21 mouse cellular contexts compared by ENCODE assay signal in genomic region chr11:84121051-84121956, GRCm38 (mm10). TPM values are rescaled to one million over a fixed set of nuclear protein-coding genes. Genes with fewer than 3 reads are reported as not detected.
DNase-seq lines count a peak whose midpoint lies in the region; ATAC-seq and TF ChIP-seq lines count a peak whose summit lies in the region.
"Had no signal": no experiment of that assay in that cellular context is flagged by ENCODE, and none has a peak within 500 bp of the region (broad histone marks: within the 10 kb centered on the region; RNA-seq: fewer than 3 reads in every experiment).

No protein-coding gene starts in this region.

- TF ChIP-seq EP300 in stomach, postnatal 0 days (optimal IDR thresholded peaks at IDR 0.05): no peak

- no peak overlapping the region for H3K4me2 ChIP-seq in liver, embryonic 15.5 days
- H3K4me2 ChIP-seq in midbrain, embryonic 14.5 days (ENCODE audit: low read length): no peak overlapping the region
- H3K4me2 ChIP-seq in midbrain, embryonic 13.5 days (replicated peaks): no peak overlapping the region
- no peak overlapping the region for H3K4me2 ChIP-seq in stomach, postnatal 0 days (replicated peaks; ENCODE audit: low read depth)
- H3K4me2 ChIP-seq in forebrain, embryonic 11.5 days (ENCODE audit: low read depth, low read length, severe bottlenecking): no peak overlapping the region
- H3K4me2 ChIP-seq: forebrain, embryonic 13.5 days; heart, embryonic 11.5 days had no signal

- peaks cover 62% of the 10 kb centered on the region for H3K36me3 ChIP-seq in liver, embryonic 15.5 days (replicated peaks)
- peaks cover 81% of the 10 kb centered on the region for H3K36me3 ChIP-seq in midbrain, embryonic 14.5 days (ENCODE audit: control insufficient read depth, insufficient read depth, low read length)
- peaks cover 78% of the 10 kb centered on the region for H3K36me3 ChIP-seq in midbrain, embryonic 13.5 days
- H3K36me3 ChIP-seq in stomach, postnatal 0 days (ENCODE audit: control insufficient read depth, insufficient read depth, low read length): peaks cover 20% of the 10 kb centered on the region
- peaks cover 98% of the 10 kb centered on the region for H3K36me3 ChIP-seq in forebrain, embryonic 10.5 days (replicated peaks)
- H3K36me3 ChIP-seq in forebrain, embryonic 11.5 days (ENCODE audit: control insufficient read depth, insufficient read depth, low read length): peaks cover 9% of the 10 kb centered on the region; the same call in 1 of the 2 replicates

- peak; percentile 37; the same call in 1 of the 2 replicates for ATAC-seq in liver, embryonic 15.5 days (ENCODE audit: insufficient read depth)
- ATAC-seq in midbrain, embryonic 14.5 days (ENCODE audit: low FRiP score, low TSS enrichment): no peak
- no peak for ATAC-seq in midbrain, embryonic 13.5 days
- peak; percentile 84 for ATAC-seq in stomach, postnatal 0 days (ENCODE audit: low FRiP score, low TSS enrichment)
- ATAC-seq in forebrain, embryonic 11.5 days (replicated peaks; ENCODE audit: low FRiP score): no peak
- ATAC-seq: forebrain, embryonic 13.5 days; hindbrain, postnatal 0 days had no signal

- H3K9ac ChIP-seq in liver, embryonic 15.5 days: no peak overlapping the region
- H3K9ac ChIP-seq in midbrain, embryonic 14.5 days (replicated peaks; ENCODE audit: low read length): no peak overlapping the region
- no peak overlapping the region for H3K9ac ChIP-seq in midbrain, embryonic 13.5 days (replicated peaks)
- H3K9ac ChIP-seq in stomach, postnatal 0 days (ENCODE audit: low read length): no peak overlapping the region
- H3K9ac ChIP-seq in forebrain, embryonic 11.5 days (ENCODE audit: low read length): no peak overlapping the region
- H3K9ac ChIP-seq: forebrain, embryonic 13.5 days had no signal

- DNase-seq in liver: no peak
- peak; percentile 2 for DNase-seq in midbrain, embryonic 14.5 days
- peak; percentile 31 for DNase-seq in stomach, postnatal 0 days (ENCODE audit: low spot score)
- DNase-seq in forebrain, embryonic 10.5 days (ENCODE audit: extremely low spot score, low spot score): no peak
- no peak for DNase-seq in forebrain, embryonic 11.5 days (ENCODE audit: low spot score)
- DNase-seq: adrenal gland, adult 8-10 months; cerebellum, adult 8-10 months; gastrocnemius, postnatal 25 days; kidney, adult 2 months; kidney, postnatal 36 days; spleen, adult 18-20 months; thymus, postnatal 25 days had no signal

- no peaks in the 10 kb centered on the region for H3K27me3 ChIP-seq in liver, embryonic 15.5 days
- H3K27me3 ChIP-seq in midbrain, embryonic 14.5 days (ENCODE audit: control insufficient read depth, insufficient read depth, low read length): no peaks in the 10 kb centered on the region
- H3K27me3 ChIP-seq in midbrain, embryonic 13.5 days: no peaks in the 10 kb centered on the region
- H3K27me3 ChIP-seq in stomach, postnatal 0 days (ENCODE audit: control insufficient read depth, insufficient read depth, low read length): no peaks in the 10 kb centered on the region
- H3K27me3 ChIP-seq in forebrain, embryonic 10.5 days (ENCODE audit: poor library complexity, severe bottlenecking): no peaks in the 10 kb centered on the region
- no peaks in the 10 kb centered on the region for H3K27me3 ChIP-seq in forebrain, embryonic 11.5 days (ENCODE audit: control insufficient read depth, insufficient read depth, low read length)
- H3K27me3 ChIP-seq: forebrain, embryonic 13.5 days; megakaryocyte, embryonic 14.5 days had no signal

- no peaks in the 10 kb centered on the region for H3K9me3 ChIP-seq in liver, embryonic 15.5 days (replicated peaks)
- H3K9me3 ChIP-seq in midbrain, embryonic 14.5 days (ENCODE audit: control insufficient read depth, low read length): no peaks in the 10 kb centered on the region
- H3K9me3 ChIP-seq in midbrain, embryonic 13.5 days: peaks cover 2% of the 10 kb centered on the region; the same call in 1 of the 2 replicates
- no peaks in the 10 kb centered on the region for H3K9me3 ChIP-seq in stomach, postnatal 0 days (ENCODE audit: control insufficient read depth, low read length)
- no peaks in the 10 kb centered on the region for H3K9me3 ChIP-seq in forebrain, embryonic 10.5 days
- no peaks in the 10 kb centered on the region for H3K9me3 ChIP-seq in forebrain, embryonic 11.5 days (ENCODE audit: control insufficient read depth, low read length)
- H3K9me3 ChIP-seq: forebrain, embryonic 13.5 days; G1E; megakaryocyte, embryonic 14.5 days had no signal

- H3K4me1 ChIP-seq in liver, embryonic 15.5 days (replicated peaks): peaks cover 14% of the 10 kb centered on the region
- no peaks in the 10 kb centered on the region for H3K4me1 ChIP-seq in midbrain, embryonic 14.5 days (ENCODE audit: control insufficient read depth, insufficient read depth, low read length)
- no peaks in the 10 kb centered on the region for H3K4me1 ChIP-seq in midbrain, embryonic 13.5 days (replicated peaks)
- peaks cover 3% of the 10 kb centered on the region; the same call in 1 of the 2 replicates for H3K4me1 ChIP-seq in brown adipose tissue, adult 24 weeks (ENCODE audit: control insufficient read depth, insufficient read depth, insufficient read length, low read length)
- H3K4me1 ChIP-seq in stomach, postnatal 0 days (replicated peaks; ENCODE audit: control insufficient read depth, insufficient read depth): 0 out of 2 replicates have a peak, but pooled peaks cover 3% of the 10 kb centered on the region
- no peaks in the 10 kb centered on the region for H3K4me1 ChIP-seq in forebrain, embryonic 10.5 days
- H3K4me1 ChIP-seq in forebrain, embryonic 11.5 days (replicated peaks; ENCODE audit: control insufficient read depth, insufficient read depth, low read length): no peaks in the 10 kb centered on the region
- H3K4me1 ChIP-seq: forebrain, embryonic 13.5 days had no signal

- no peak overlapping the region for H3K27ac ChIP-seq in liver, embryonic 15.5 days (replicated peaks)
- H3K27ac ChIP-seq in midbrain, embryonic 14.5 days (replicated peaks; ENCODE audit: low read depth, low read length): no peak overlapping the region
- H3K27ac ChIP-seq in midbrain, embryonic 13.5 days: no peak overlapping the region
- H3K27ac ChIP-seq in brown adipose tissue, adult 24 weeks (replicated peaks; ENCODE audit: low read depth, low read length): peak overlapping the region; percentile 65
- H3K27ac ChIP-seq in stomach, postnatal 0 days (replicated peaks): peak overlapping the region; percentile 53
- no peak overlapping the region for H3K27ac ChIP-seq in forebrain, embryonic 10.5 days
- H3K27ac ChIP-seq in forebrain, embryonic 11.5 days (ENCODE audit: low read depth, low read length): no peak overlapping the region
- H3K27ac ChIP-seq: forebrain, embryonic 13.5 days; hindbrain, postnatal 0 days had no signal

- no peak for TF ChIP-seq CTCF in stomach, postnatal 0 days (IDR thresholded peaks at IDR 0.05; ENCODE audit: low read depth)

- no peak overlapping the region for H3K4me3 ChIP-seq in liver, embryonic 15.5 days (replicated peaks)
- H3K4me3 ChIP-seq in midbrain, embryonic 14.5 days (replicated peaks; ENCODE audit: low read depth, low read length): no peak overlapping the region
- H3K4me3 ChIP-seq in midbrain, embryonic 13.5 days (replicated peaks): no peak overlapping the region
- no peak overlapping the region for H3K4me3 ChIP-seq in brown adipose tissue, adult 24 weeks (ENCODE audit: insufficient read depth, low read depth, low read length)
- H3K4me3 ChIP-seq in stomach, postnatal 0 days (ENCODE audit: low read depth, low read length): no peak overlapping the region
- H3K4me3 ChIP-seq in forebrain, embryonic 10.5 days: no peak overlapping the region
- H3K4me3 ChIP-seq in forebrain, embryonic 11.5 days (ENCODE audit: low read depth, low read length): no peak overlapping the region
- H3K4me3 ChIP-seq: forebrain, embryonic 13.5 days; megakaryocyte, embryonic 14.5 days had no signal

- WGBS in liver, embryonic 15.5 days (ENCODE audit: insufficient replicate concordance): 73% methylated on average over 12 of the region's 12 CpGs
- 74% methylated on average over 12 of the region's 12 CpGs for WGBS in midbrain, embryonic 14.5 days
- 81% methylated on average over 12 of the region's 12 CpGs for WGBS in midbrain, embryonic 13.5 days
- 50% methylated on average over 12 of the region's 12 CpGs for WGBS in stomach, postnatal 0 days
- WGBS in forebrain, embryonic 10.5 days: 88% methylated on average over 12 of the region's 12 CpGs
- 86% methylated on average over 12 of the region's 12 CpGs for WGBS in forebrain, embryonic 11.5 days

RNA-seq across cellular contexts. Expression of gene Tada2a, which starts 8.1 kb away (rescaled TPM):
- 6.9 and 8.1 TPM in 2 replicates for polyA plus RNA-seq in liver, embryonic 15.5 days (2015; fragmentation: Nextera tagmentation; extraction: Ambion mirVana)
- 27.6 and 31.0 TPM in 2 replicates for polyA plus RNA-seq in midbrain, embryonic 14.5 days (2014; fragmentation: Nextera tagmentation; extraction: Ambion mirVana)
- polyA plus RNA-seq in midbrain, embryonic 13.5 days (2015; fragmentation: Nextera tagmentation; extraction: Ambion mirVana): 32.9 and 35.4 TPM in 2 replicates
- 5.4 and 5.5 TPM in 2 replicates for polyA plus RNA-seq in brown adipose tissue, adult 24 weeks (2012; ENCODE audit: insufficient read depth, insufficient read length, missing spikeins)
- polyA plus RNA-seq in stomach, postnatal 0 days (2015; fragmentation: Nextera tagmentation; extraction: Ambion mirVana): 12.5 and 13.2 TPM in 2 replicates
- 43.6 and 43.7 TPM in 2 replicates for polyA plus RNA-seq in forebrain, embryonic 10.5 days (2016; fragmentation: Nextera tagmentation; extraction: Ambion mirVana)
- 41.7 and 42.8 TPM in 2 replicates for polyA plus RNA-seq in forebrain, embryonic 11.5 days (2014; fragmentation: Nextera tagmentation; extraction: Ambion mirVana)

RNA-seq across cellular contexts. Expression of gene Acaca, which starts 8.2 kb away (rescaled TPM):
- polyA plus RNA-seq in liver, embryonic 15.5 days (2015; fragmentation: Nextera tagmentation; extraction: Ambion mirVana): 5.4 and 5.5 TPM in 2 replicates
- polyA plus RNA-seq in midbrain, embryonic 14.5 days (2014; fragmentation: Nextera tagmentation; extraction: Ambion mirVana): 33.4 and 40.8 TPM in 2 replicates
- 24.7 and 28.3 TPM in 2 replicates for polyA plus RNA-seq in midbrain, embryonic 13.5 days (2015; fragmentation: Nextera tagmentation; extraction: Ambion mirVana)
- 941 and 1,135 TPM in 2 replicates for polyA plus RNA-seq in brown adipose tissue, adult 24 weeks (2012; ENCODE audit: insufficient read depth, insufficient read length, missing spikeins)
- polyA plus RNA-seq in stomach, postnatal 0 days (2015; fragmentation: Nextera tagmentation; extraction: Ambion mirVana): 4.5 TPM in 2 replicates
- 25.6 and 26.8 TPM in 2 replicates for polyA plus RNA-seq in forebrain, embryonic 10.5 days (2016; fragmentation: Nextera tagmentation; extraction: Ambion mirVana)
- polyA plus RNA-seq in forebrain, embryonic 11.5 days (2014; fragmentation: Nextera tagmentation; extraction: Ambion mirVana): 32.1 and 37.2 TPM in 2 replicates

RNA-seq across cellular contexts. Expression of gene Gm11437, which starts 46.0 kb away (rescaled TPM):
- polyA plus RNA-seq in liver, embryonic 15.5 days (2015; fragmentation: Nextera tagmentation; extraction: Ambion mirVana): not detected in 2 replicates
- 0.29 TPM in 1 of 2 replicates, not detected in the other for polyA plus RNA-seq in midbrain, embryonic 14.5 days (2014; fragmentation: Nextera tagmentation; extraction: Ambion mirVana)
- 0.15 and 0.16 TPM in 2 replicates for polyA plus RNA-seq in midbrain, embryonic 13.5 days (2015; fragmentation: Nextera tagmentation; extraction: Ambion mirVana)
- polyA plus RNA-seq in brown adipose tissue, adult 24 weeks (2012; ENCODE audit: insufficient read depth, insufficient read length, missing spikeins): not detected in 2 replicates
- not detected in 2 replicates for polyA plus RNA-seq in stomach, postnatal 0 days (2015; fragmentation: Nextera tagmentation; extraction: Ambion mirVana)
- not detected in 2 replicates for polyA plus RNA-seq in forebrain, embryonic 10.5 days (2016; fragmentation: Nextera tagmentation; extraction: Ambion mirVana)
- polyA plus RNA-seq in forebrain, embryonic 11.5 days (2014; fragmentation: Nextera tagmentation; extraction: Ambion mirVana): not detected in 2 replicates
- polyA plus RNA-seq: forebrain, embryonic 13.5 days; G1E; heart, embryonic 11.5 days; hindbrain, postnatal 0 days; kidney, adult 2 months; neural tube, embryonic 11.5 days had no signal

RNA-seq across cellular contexts. Expression of gene Dusp14, which starts 52.2 kb away (rescaled TPM):
- 1.2 and 1.3 TPM in 2 replicates for polyA plus RNA-seq in liver, embryonic 15.5 days (2015; fragmentation: Nextera tagmentation; extraction: Ambion mirVana)
- polyA plus RNA-seq in midbrain, embryonic 14.5 days (2014; fragmentation: Nextera tagmentation; extraction: Ambion mirVana): 8.4 and 9.0 TPM in 2 replicates
- 8.2 and 9.1 TPM in 2 replicates for polyA plus RNA-seq in midbrain, embryonic 13.5 days (2015; fragmentation: Nextera tagmentation; extraction: Ambion mirVana)
- polyA plus RNA-seq in brown adipose tissue, adult 24 weeks (2012; ENCODE audit: insufficient read depth, insufficient read length, missing spikeins): 6.8 and 8.1 TPM in 2 replicates
- polyA plus RNA-seq in stomach, postnatal 0 days (2015; fragmentation: Nextera tagmentation; extraction: Ambion mirVana): 118 and 130 TPM in 2 replicates
- 12.0 and 12.5 TPM in 2 replicates for polyA plus RNA-seq in forebrain, embryonic 10.5 days (2016; fragmentation: Nextera tagmentation; extraction: Ambion mirVana)
- 12.8 and 17.8 TPM in 2 replicates for polyA plus RNA-seq in forebrain, embryonic 11.5 days (2014; fragmentation: Nextera tagmentation; extraction: Ambion mirVana)
- polyA plus RNA-seq: G1E had no signal

Comparison
In these comparisons a context has a peak if more than half of its experiments do, and no peak if none do; other contexts are left out.
1. ATAC-seq: peak in liver, embryonic 15.5 days (single experiment) and stomach, postnatal 0 days (single experiment); none in midbrain, embryonic 14.5 days (single experiment), midbrain, embryonic 13.5 days (single experiment) and forebrain, embryonic 11.5 days (single experiment).
2. H3K27ac ChIP-seq: peak in brown adipose tissue, adult 24 weeks (single experiment) and stomach, postnatal 0 days (single experiment); none in liver, embryonic 15.5 days (single experiment), midbrain, embryonic 14.5 days (single experiment), midbrain, embryonic 13.5 days (single experiment), forebrain, embryonic 10.5 days (single experiment) and forebrain, embryonic 11.5 days (single experiment).
3. DNase-seq: peak in midbrain, embryonic 14.5 days (single experiment) and stomach, postnatal 0 days (single experiment); none in liver (single experiment), forebrain, embryonic 10.5 days (single experiment) and forebrain, embryonic 11.5 days (single experiment).
4. RNA of gene Acaca, which starts 8.2 kb away (polyA plus RNA-seq): 941 to 1,135 TPM in brown adipose tissue, adult 24 weeks; 33.4 to 40.8 TPM in midbrain, embryonic 14.5 days, 32.1 to 37.2 TPM in forebrain, embryonic 11.5 days, 24.7 to 28.3 TPM in midbrain, embryonic 13.5 days, 25.6 to 26.8 TPM in forebrain, embryonic 10.5 days, 5.4 to 5.5 TPM in liver, embryonic 15.5 days and 4.5 TPM in stomach, postnatal 0 days; every median in the first group is over 10 times any median in the second.